Mouse (Mus musculus) right cerebral cortex, postnatal 14 days (tissue): ENCODE results near the gene Rtf2.
A peak's percentile ranks its signal among the peaks of the same experiment; 100 is the strongest.

Source experiments
- DNase-seq: peaks from one replicate; pipeline ENCODE4 v3.0.0; 2022

Rtf2 gene

DNA sequence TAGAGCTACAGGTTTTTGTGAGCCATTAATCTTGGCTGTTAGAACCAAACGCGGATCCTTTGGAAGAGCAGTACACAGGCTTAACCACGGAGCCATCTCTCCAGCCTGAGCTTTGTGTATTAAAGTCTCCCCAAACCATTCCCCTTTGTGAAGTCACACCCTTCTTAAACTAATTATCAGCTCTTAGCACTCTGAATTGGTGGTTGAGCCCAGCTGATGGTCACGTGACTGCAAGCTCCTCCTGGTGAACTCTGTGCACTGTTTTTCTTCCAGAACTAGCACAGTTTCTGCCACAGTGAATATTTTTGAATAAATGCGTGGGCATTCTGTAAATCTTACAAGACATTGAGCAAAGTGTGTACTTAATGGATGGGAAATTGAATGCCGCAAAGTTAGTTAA, 820 bp downstream of the Rtf2 start:
- no peak for DNase-seq

DNA sequence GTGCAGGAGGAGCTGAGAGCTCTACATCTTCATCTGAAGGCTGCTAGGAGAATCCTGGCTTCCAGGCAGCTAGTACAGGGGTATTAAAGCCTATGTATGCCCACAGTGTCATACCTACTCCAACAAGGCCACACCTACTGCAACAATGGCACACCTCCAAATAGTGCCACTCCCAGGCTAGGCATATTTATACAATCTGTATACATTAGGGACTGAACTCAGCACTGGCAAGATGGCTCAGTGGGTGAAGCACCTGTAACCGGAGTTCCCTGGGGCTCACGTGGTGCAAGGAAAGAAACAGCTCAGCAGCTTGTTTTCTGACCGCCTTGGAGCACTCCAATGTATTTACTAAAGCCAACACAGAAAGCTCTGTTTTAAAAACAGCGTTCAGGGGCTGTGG, 5.3 kb downstream of the Rtf2 start:
- no peak for DNase-seq

DNA sequence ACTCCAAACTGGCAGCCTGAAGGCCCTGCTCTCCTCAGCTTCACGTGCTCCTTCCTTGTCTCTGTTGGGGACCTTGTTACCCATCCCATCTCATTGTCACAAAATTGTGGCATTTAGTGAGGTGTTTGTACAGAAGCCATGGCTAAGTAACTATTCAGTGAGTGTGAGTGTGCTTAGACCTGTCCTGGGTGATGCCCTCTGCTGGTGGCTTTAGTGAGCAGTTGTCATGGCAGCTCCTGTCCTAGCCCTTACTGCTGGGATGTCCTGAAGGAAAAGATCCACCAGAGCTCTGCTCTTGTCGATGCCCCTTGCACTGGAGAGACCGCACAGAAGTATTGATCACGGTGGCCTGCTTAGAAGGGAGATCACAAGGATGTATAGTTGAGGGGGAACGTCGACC, 7.0 kb downstream of the Rtf2 start:
- DNase-seq: peak; percentile 29

DNA sequence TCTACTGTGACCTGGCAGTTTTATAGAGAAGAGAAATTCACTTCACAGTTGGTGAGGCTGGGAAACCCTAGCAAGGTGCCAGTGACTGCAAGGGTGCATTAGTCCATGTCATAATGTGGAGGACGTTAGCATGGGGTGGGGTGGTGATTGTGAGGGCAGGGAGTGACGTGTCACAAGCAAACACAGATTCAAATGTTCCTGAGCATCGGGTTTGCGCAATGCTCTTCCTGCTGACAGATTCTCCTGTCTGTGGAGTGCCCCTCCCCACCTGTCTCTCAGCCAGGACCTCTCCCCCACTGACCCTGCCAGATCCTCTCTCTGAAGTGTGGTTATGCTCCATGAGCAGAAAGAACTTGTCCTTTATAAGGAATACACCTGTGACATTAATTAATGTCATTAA, 8.0 kb downstream of the Rtf2 start:
- no peak for DNase-seq

DNA sequence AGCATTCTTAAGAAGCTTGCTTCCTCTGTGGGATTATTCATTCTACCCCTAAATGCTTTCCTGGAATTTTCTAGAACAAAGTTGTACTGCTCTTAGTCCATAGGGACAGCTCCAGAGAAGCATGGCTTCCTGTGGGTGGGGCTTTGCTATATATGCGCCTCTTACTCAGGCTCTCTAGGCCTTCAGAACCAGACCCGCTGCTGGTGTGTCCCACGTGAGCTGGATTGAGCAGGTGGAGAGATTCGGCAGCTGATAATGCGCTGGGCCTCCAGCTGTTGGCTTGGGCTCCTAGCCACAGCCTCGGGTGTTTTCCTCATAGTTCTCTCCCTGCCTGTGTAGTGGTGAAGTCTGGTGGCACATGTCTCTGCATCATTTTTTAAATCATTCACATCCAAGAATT, 10.3 kb downstream of the Rtf2 start:
- DNase-seq: no peak

DNA sequence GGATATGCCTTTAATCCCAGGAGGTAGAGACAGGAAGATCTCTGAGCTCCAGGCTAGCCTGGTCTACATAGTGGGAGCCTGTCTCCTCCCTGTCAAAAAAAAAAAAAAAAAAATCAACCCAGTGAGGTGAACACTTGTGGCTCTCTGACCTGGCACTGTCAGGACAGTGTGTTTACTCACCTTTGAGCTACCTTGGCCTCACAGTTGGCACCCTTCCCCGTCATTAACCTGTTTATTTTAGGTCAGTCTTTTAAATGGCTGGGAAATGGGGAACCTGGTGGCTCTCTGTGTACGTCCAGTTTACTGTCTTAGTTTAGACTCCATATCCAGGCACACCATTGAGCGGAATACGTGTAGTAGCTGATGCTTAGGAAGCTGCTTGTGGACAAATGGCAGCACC, 11.7 kb downstream of the Rtf2 start:
- no peak for DNase-seq

DNA sequence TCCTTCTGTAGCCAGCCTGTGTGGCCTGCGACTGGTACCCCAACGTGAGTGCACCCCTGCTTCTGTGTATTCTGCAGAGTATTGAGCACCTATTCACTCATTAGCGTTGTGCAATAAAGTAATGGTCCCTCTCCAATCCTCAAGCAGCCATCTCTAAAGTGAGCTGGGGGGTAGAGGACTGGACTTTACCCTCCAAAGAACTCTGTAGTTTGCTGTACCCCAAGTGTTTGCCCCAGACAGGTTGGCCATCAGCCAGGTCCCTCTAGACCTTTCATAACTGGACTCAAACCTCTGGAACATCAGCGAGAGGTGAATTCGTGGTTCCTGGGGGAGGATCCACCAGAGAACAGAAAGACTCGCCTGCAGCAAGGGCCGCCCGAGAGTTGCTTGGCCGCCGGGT, 12.1 kb downstream of the Rtf2 start:
- DNase-seq: no peak

DNA sequence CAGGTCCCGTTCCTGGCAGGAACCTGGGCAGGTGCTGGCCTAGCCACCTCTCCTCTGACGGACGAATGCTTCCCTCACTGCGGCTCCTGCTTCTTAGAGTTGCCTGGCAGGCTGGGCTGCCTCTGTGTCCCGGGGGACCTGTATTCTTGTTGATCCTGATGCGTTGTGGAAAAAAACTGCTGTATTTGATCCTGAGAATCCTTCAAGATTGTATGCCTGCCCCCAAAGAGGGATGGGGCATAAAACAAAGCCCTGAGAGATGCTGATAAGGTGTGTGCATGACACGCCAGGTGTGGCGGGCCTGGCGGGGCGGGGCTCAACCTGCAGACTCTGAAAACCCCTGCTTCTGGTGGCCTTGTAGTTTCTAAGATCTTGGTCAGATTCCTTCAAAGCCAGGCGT, 18.1 kb downstream of the Rtf2 start, which contains the start of gene Gcnt7:
Gcnt7 (minus strand) TSS at position 101 of the 400 bp plus-strand sequence.
- DNase-seq: no peak

DNA sequence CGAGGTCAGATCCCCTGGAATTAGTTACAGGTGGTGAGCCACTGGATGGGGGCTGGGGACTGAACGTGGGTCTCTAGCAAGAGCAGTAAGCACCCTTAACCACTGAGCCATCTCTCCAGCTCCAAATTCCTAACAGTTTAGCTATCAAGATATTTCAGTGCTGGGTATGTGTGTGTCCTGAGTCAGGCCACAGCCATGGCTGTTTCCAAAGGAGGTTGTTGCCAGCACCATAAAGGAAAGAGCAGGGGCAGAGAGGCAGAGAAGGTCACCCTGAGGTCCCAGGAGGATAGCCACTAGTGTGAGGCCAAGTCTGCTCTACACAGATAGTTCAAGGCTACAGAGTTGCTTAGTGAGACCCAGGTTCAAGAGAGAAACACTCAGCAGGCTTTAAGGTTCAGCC, 20.3 kb downstream of the Rtf2 start:
- no peak for DNase-seq

DNA sequence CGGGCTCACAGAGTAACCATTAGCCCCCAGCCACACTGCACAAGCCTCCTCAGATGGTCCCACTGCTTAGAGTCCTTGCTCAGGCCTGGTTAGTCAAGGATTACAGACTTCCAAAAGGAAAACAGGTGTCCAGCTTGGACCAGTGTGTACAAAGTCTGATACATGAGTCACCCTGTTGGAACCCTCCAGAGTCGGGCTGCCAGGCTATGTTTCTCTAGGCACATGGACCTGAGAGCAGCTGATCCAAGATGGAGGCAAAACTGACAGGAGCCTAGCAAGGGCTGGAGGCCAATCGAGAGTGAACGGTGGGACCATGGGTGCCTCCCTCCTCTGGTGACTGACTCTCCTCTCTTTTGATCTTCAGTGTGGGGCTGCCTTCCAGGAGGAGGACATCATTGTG, 22.5 kb downstream of the Rtf2 start:
- DNase-seq: no peak

DNA sequence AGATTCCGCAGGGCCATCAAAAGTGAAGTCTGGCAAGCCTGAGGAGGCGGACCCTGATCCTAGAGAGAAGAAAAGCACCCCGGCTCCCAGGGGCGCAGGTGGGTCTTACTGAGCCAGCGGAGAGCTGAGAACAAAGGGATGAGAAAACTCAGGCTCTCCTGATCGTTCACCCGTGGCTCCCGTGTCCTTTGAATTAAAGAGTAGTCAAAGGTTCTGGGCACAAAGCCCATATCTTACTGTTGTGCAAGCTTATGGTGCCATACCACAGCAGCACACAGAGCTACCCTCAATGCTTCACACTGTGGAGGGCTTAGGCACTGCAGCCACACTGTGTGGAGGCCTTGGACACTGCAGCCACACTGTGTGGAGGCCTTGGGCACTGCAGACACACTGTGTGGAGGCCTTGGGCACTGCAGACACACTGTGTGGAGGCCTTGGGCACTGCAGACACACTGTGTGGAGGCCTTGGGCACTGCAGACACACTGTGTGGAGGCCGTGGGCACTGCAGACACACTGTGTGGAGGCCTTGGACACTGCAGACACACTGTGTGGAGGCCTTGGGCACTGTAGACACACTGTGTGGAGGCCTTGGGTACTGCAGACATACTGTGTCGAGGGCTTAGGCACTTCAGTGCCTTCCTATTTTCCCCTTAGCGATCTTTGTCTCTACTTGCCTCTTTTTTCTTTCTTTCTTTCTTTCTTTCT, 26.2 kb downstream of the Rtf2 start:
- DNase-seq: no peak

DNA sequence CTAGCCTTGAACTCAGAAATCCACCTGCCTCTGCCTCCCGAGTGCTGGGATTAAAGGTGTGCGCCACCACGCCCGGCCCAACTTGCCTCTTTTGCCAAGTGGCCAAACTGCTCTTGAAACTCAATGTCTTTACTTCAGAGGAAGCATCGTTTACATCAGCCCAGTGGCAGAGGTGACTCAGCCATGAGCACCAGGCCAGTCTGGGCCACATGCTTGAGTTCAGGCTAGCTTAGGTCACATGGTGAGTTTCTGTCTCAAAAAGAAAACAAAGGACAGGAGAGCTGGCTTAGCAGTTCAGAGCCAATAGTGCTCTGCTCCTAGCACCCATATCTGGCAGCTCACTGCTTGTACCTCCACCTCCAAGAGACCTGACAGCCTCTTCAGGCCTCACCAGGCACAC, 26.9 kb downstream of the Rtf2 start:
- DNase-seq: no peak

DNA sequence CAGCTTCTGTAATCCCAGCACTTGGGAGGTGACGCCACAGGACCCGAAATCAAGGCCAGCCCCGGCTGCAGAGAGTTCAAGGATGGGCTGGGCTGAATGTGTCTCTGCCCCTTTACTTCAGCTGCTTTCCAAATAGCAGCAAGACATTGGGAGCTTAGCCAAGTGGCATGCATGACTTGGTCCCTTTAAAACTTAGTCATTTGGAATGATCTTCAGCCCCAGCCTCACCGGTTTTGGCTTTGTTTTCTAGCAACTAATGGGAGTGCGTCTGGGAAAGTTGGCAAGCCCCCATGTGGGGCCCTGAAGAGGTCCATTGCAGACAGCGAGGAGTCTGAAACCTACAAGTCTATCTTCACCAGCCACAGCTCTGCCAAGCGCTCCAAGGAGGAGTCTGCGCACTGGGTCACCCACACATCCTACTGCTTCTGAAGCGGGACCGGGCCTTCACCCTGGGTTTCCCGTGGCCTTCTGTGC, 28.0 kb downstream of the Rtf2 start:
- no peak for DNase-seq

DNA sequence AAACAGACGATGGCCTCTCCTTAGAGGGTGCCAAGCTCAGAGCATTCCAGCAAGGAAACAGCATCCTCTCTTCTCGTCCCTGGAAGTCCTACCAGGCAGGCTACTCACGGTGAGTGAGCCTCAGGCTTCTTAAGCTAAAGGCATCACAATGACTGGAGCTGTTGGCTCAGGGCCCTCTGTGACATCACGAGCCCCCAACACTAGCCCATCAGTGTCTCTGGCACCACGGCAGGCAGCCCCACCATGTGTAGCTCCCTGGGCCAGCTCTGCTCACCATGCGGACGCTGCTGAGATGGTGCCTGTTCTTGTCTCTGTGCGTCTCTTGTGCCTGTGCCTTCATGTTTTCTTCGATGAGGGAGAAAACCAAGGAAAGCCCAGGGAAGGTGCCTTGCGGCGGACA, 32.0 kb downstream of the Rtf2 start, which contains the start of gene Fam209:
Fam209 (plus strand) TSS at position 203 of the 400 bp plus-strand sequence.
- DNase-seq: no peak

DNA sequence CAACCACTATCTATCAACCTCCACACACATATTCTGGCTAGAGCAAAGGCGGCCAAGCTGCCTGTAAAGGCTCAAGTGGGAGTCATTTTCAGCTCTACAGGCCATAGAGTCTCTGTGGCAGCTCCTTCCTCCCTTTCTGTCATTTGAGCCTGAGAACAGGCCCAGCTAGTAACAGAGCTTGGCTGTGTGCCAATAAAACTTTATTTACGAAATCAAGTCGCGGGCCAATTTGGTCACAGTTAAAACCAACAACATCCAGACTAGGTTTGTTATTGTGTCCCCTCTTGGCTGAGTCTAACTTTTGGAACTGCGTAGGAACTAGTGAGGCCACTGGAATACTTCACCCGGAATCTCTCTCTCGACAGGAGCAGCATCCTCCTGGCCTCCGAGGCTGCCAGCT, 33.2 kb downstream of the Rtf2 start:
- no peak for DNase-seq

DNA sequence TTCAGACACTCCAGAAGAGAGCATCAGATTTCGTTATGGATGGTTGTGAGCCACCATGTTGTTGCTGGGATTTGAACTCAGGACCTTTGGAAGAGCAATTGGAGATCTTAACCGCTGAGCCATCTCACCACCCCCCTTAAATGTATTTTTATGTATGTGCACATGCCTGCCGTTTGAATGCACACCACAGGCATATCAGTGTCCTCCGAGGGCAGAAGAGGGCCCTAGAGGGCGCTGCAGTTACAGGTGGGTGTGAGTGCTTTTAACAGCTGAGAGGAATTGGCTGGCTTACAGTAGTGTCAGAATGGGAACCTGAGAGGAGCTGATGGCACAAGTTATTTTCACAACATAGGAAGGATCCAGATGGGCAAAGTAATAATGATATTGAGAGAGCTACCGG, 34.6 kb downstream of the Rtf2 start:
- DNase-seq: peak; percentile 46

DNA sequence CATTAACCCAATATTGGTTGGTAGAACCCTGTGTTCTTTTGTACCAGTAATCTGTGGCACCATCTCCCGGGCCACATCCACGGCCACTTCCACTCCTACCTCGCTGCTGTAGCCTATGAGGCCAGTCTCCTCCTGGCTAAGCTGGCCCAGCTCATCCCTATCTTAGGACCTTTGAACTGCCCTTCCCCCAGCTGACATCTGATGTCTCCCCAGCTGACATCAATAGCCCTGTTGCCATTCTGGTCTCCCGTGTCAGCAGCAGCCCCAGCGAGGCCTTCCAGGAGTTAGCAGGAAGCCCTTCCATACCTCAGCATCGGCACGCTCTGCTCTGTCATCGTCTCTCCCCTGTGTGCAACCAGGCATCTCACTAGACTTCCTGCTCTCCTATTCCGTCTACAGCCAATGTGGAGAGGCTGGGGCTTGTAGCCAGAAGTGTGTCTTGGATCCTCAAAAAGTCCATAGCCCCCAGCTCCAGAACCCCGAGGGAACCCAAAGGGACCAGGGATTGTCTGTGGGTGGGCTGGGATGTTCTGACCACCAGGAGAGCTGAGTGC, 36.4 kb downstream of the Rtf2 start:
- no peak for DNase-seq

DNA sequence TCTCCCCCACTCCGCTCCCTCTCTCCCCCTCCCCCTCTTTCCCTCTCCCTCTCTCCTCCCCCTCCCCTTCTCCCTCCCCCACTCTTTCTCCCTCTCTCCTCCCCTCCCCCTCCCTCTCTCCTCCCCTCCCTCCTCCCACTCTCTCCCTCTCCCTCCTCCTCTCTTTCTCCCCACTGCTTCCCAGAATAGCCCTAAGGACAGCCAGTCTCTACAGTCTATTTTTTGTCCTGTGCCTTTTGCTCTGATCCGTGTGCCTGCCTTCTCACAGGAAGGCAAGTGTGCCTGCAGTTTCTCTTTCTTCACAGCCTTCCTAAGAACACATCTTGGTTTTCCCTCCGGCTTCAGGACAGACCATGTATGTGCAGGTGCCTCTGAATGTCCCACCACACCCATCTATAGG, 37.0 kb downstream of the Rtf2 start:
- no peak for DNase-seq

DNA sequence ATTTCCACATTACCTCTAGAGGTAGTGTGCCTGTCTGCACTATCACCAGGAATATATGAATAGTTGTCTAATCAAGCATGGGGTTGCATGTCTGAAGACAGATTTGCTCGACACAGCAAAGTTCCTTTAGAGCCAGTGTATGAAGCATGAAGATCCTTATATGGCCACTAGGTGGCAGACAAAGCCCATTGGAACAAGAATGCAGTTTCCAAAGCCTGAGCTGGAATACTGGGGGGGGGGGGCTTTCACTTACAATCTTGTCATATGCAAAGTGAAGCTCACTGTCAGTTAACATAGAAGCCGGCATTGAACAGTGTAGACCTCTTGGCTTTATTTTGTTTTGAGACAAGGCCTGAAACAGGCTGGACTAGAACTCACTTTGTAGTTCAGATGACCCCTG, 37.5 kb downstream of the Rtf2 start:
- peak; percentile 43 for DNase-seq

DNA sequence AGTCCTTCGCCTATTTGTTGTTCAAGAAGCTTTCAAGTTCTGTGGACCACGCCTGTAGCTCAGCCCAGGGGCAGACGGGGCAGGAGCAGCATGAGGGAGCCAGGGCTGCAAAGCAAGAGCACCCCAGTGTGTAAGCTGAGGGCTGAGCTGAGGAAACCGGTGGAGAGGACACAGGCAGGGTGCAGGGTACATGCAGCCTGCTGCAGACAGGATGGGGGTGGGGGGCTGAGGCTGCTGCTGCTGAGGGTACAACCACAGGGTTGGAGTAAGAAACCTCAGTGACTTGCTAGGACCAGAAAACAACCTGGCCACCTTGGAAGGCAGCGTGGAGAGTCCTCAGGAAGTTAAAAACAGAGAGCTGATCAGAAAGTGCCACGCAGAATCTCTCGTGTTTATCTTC, 39.9 kb downstream of the Rtf2 start:
- no peak for DNase-seq

DNA sequence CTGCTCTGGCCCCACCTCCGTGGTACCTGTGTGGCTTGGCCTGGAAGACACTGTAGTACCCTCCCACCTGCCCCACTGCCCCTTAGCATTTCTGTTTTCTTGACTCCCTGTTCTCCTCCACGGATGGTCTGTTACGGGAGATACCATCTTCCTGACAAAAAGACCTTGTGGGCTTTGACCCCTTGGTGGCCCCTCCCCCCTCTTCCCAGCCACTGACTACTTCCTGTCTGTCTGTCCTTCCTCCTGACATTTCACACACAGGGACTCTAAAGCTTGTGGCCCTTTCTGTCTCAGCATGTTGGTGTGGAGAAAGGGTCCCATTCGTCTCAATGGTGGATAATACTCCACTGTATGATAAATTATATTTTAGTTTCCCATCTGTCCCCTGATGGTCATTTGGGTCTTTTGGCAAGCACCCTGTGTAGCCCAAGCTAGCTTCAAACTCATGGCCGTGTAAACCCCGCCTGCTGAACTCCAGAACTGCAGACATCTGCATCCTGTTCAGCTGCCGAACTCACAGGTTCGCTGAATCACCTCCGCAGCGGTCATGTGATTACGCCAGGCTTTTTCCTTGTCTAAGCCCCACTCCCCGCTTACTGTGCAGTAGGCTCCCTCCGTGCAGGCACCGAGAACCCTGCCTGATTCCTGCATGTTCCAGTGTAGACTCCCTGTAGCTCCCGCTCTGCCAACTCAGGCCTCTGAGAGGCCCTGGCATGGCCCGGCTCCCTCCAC, 41.5 kb downstream of the Rtf2 start:
- DNase-seq: no peak

DNA sequence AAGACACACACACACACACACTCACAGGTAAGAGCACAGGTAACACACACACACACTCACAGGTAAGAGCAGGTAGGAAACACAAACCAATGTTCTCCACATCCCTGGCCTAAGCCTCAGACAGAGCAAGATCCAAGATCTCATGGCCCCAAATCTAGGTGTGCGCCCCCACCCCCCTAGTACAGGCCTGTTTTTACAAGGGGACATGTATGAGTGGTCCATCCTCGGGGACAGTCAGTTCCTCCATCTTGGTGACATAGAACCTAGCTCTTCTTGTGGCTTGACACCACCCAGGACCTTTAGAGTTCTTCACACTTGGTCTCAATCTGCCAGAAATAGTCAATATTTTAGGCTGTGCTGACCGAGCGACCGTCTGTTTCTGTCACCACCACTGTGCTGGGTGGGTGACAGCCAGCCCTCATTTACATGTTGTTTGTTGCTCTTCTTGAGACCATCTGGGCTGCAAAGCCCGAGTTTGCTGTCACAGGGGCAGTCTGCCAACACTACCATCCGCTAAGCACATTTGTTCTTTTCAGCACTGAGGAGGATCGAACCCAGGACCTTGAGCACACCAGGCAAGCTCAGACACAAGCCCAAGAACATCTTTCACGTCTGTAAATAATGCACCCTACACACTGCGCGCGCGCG, 43.5 kb downstream of the Rtf2 start:
- DNase-seq: peak; percentile 53

DNA sequence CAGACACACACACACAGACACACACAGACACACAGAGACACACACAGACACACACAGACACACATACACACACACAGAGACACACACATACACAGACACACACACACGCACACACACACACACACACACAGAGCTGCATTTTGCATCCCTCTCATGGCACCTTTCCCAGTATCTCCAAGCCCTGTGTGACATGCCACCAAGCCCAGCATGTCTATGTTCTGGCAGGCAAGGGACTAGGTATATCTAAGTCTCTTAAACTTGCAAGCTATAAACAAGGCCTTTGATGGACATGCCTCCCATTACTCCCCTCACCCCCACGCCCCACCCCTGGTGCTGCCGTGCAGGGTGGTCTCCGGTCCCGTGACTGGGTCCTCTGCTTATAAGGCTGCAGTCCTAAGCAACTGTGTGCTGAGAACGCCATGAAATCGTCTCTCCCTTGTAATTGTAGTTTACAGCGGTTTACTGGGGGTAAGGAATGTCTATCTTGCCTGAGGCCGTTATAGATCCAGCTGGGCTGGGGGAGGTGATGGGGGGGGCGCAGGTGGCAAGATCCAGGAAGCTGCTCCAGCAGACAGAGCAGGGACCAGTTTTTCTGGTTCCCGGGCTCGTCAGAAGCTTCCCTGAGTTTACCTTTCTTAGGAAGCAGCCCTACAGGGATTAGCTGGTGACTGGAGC, 44.5 kb downstream of the Rtf2 start:
- no peak for DNase-seq
